Mouse (Mus musculus): ENCODE results near the gene Ercc2. TPM values are rescaled to one million over a fixed set of nuclear protein-coding genes. Genes with fewer than 3 reads are reported as not detected.

The Ercc2 gene
- polyA plus RNA-seq, 2 experiments: 4.6 to 11.7 TPM

DNA sequence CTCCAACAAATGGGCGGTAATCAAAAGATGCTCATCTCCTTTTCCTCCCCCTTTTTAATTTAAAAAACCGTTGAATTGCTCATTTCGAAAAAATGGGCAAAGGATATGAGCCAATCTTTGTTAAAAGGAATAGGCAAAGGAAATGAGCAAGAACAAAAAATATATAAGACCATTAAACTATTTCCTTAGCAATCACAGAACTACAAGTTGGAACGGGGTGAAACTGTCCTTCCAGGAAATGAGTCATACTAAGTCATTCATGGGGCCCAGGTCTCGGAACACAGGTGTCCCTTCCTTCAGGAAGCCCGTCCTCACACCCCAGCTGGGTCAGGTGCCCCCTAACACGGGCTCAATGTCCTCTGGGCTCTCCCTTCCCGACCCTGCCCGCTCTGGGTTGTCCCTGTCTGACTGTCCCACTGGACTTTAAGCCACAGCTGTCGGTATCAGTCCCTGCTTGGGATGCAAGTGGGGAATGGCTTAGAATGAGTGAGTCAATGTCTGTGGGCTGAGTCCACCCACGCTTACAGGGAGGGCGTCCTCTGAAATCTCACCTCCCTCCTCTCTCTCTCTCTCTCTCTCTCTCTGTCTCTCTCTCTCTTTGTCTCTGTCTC, 37.5 kb upstream of the Ercc2 start, which contains the start of gene Ercc1:
Gene Ercc1 (plus strand): TSS at position 542 of the 611 bp plus-strand sequence.
- no peak for DNase-seq (ENCODE audit: low read depth in 3 of 3, low spot score in 3 of 3)
- H3K27me3 ChIP-seq (ENCODE audit: control insufficient read depth, insufficient read depth, low read length): peaks cover 31% of the 10 kb centered on the region
- WGBS (ENCODE audit: insufficient replicate concordance): 17% methylated on average over 12 of the region's 12 CpGs
- TF ChIP-seq CTCF (IDR thresholded peaks at IDR 0.05; ENCODE audit: low read depth): no peak
- TF ChIP-seq EP300 (IDR thresholded peaks at IDR 0.05; ENCODE audit: low read depth): no peak
- H3K4me3 ChIP-seq (ENCODE audit: insufficient read depth in 1 of 2, low read depth in 2 of 2, low read length in 2 of 2): peak within 1 kb of the TSS; percentile 55 to 96
- no peaks in the 10 kb centered on the region for H3K36me3 ChIP-seq (replicated peaks; ENCODE audit: control insufficient read depth, insufficient read depth, low read depth)
- no peak within 1 kb of the TSS for H3K27ac ChIP-seq
- H3K9ac ChIP-seq (replicated peaks): peak within 1 kb of the TSS; percentile 37
- no peaks in the 10 kb centered on the region for H3K9me3 ChIP-seq (ENCODE audit: control insufficient read depth, low read length)
- H3K4me2 ChIP-seq (ENCODE audit: low read depth): peak within 1 kb of the TSS; percentile 75
- no peak for ATAC-seq (ENCODE audit: insufficient read depth)
- H3K4me1 ChIP-seq (replicated peaks; ENCODE audit: control insufficient read depth in 2 of 2, insufficient read depth in 2 of 2, low read length in 1 of 2): peaks cover 0 to 14% of the 10 kb centered on the region in 2 experiments; a peak in 3 of 4 replicates

DNA sequence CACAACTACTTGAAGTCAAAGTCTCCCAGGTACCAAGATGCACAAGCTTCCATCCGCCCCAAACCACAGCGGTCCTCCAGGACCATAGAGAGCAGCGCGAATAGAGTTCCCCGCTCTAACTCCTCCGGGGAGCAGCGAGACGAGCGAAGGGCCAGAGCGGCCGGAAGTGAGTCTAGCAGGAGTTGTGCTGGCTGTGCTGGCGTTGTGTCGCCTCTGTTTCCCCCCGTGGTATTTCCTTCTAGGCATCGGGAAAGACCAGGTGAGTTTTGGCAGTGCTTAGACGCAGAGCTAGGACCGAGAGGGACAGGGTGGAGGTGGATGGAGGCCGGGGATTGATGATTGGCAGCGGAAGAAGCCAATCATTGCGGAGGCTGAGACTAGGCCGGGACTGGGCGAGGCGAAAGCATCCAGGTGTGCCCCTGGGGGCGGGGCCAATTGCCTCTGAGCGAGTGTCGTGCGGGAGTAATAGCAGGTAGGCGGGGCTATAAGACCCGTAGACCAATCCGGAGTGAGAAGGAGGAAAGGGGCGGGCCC, 36.8 kb upstream of the Ercc2 start:
- peak; percentile 96 to 97 (median 97) for DNase-seq (ENCODE audit: low read depth in 3 of 3, low spot score in 3 of 3)
- Histone ChIP-seq H3K4me3 (ENCODE audit: insufficient read depth in 1 of 2, low read depth in 2 of 2, low read length in 2 of 2) (peak overlapping the region; percentile 55 to 96), H3K4me1 (replicated peaks; ENCODE audit: control insufficient read depth in 2 of 2, insufficient read depth in 2 of 2, low read length in 1 of 2) (peaks cover 0 to 14% of the 10 kb centered on the region in 2 experiments; a peak in 3 of 4 replicates), H3K36me3 (replicated peaks; ENCODE audit: control insufficient read depth, insufficient read depth, low read depth) (no peaks in the 10 kb centered on the region), H3K9me3 (ENCODE audit: control insufficient read depth, low read length) (no peaks in the 10 kb centered on the region), H3K27me3 (ENCODE audit: control insufficient read depth, insufficient read depth, low read length) (peaks cover 31% of the 10 kb centered on the region), H3K4me2 (ENCODE audit: low read depth) (peak overlapping the region; percentile 75), H3K9ac (replicated peaks) (peak overlapping the region; percentile 37), H3K27ac (no peak overlapping the region)
- no peak for TF ChIP-seq EP300 (IDR thresholded peaks at IDR 0.05; ENCODE audit: low read depth)
- TF ChIP-seq CTCF (IDR thresholded peaks at IDR 0.05; ENCODE audit: low read depth): no peak
- 0% methylated on average over 31 of the region's 31 CpGs for WGBS (ENCODE audit: insufficient replicate concordance)
- peak; percentile 95 for ATAC-seq (ENCODE audit: insufficient read depth)

DNA sequence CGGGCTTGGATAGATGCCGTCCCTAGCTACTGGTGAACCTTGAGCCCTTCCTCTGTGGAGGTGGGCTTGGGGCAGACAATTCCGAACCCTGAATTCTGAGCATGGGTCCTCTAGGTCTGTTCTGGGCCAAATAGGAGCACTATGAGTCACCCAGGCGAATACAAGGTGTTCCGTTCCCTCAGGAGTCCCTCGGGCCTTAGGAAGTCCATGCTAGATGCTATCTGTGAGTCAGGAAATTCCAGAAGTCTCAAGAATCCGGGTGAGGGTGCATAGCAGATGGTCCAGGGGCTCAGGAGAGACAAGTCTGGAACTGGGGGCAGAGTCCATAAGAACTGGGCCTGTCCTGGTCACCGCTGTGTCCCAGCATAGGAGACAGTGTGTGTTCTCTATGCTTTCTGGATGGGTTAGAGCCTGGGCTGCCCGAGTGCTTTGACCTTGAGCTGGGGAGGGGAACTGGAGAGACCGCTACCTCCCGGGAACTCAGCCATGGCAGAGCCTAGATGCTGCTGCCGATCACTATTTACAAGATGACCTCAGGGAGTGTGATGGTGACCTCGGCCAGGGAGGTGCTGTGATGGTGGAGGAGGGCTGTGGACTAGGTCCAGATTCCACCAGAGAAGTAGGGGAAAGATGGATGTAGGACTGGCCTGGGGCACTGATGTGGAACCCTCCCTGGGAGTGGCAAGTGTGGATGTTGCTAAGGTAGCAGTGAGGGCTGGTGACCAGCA, 32.5 kb upstream of the Ercc2 start:
- H3K27me3 ChIP-seq (ENCODE audit: control insufficient read depth, insufficient read depth, low read length): no peaks in the 10 kb centered on the region
- no peaks in the 10 kb centered on the region for H3K36me3 ChIP-seq (replicated peaks; ENCODE audit: control insufficient read depth, insufficient read depth, low read depth)
- no peak overlapping the region for H3K27ac ChIP-seq
- H3K9ac ChIP-seq (replicated peaks): no peak overlapping the region
- peaks cover 0 to 9% of the 10 kb centered on the region in 2 experiments; a peak in 3 of 4 replicates for H3K4me1 ChIP-seq (replicated peaks; ENCODE audit: control insufficient read depth in 2 of 2, insufficient read depth in 2 of 2, low read length in 1 of 2)
- H3K4me2 ChIP-seq (ENCODE audit: low read depth): no peak overlapping the region
- WGBS (ENCODE audit: insufficient replicate concordance): 68% methylated on average over 13 of the region's 13 CpGs
- TF ChIP-seq CTCF (IDR thresholded peaks at IDR 0.05; ENCODE audit: low read depth) (no peak), EP300 (IDR thresholded peaks at IDR 0.05; ENCODE audit: low read depth) (no peak)
- DNase-seq (ENCODE audit: low read depth in 3 of 3, low spot score in 3 of 3) (no peak), ATAC-seq (ENCODE audit: insufficient read depth) (no peak)
- no peaks in the 10 kb centered on the region for H3K9me3 ChIP-seq (ENCODE audit: control insufficient read depth, low read length)
- no peak overlapping the region for H3K4me3 ChIP-seq (ENCODE audit: insufficient read depth in 1 of 2, low read depth in 2 of 2, low read length in 2 of 2)

- no peak for ATAC-seq (ENCODE audit: insufficient read depth)
- DNase-seq (ENCODE audit: low read depth in 3 of 3, low spot score in 3 of 3): no peak
- Histone ChIP-seq H3K4me2 (ENCODE audit: low read depth) (no peak overlapping the region), H3K4me3 (ENCODE audit: insufficient read depth in 1 of 2, low read depth in 2 of 2, low read length in 2 of 2) (no peak overlapping the region), H3K9me3 (ENCODE audit: control insufficient read depth, low read length) (no peaks in the 10 kb centered on the region), H3K4me1 (replicated peaks; ENCODE audit: control insufficient read depth in 2 of 2, insufficient read depth in 2 of 2, low read length in 1 of 2) (peaks cover 0 to 6% of the 10 kb centered on the region in 2 experiments; a peak in 3 of 4 replicates), H3K36me3 (replicated peaks; ENCODE audit: control insufficient read depth, insufficient read depth, low read depth) (no peaks in the 10 kb centered on the region), H3K27me3 (ENCODE audit: control insufficient read depth, insufficient read depth, low read length) (no peaks in the 10 kb centered on the region), H3K27ac (no peak overlapping the region), H3K9ac (replicated peaks) (no peak overlapping the region)
- WGBS (ENCODE audit: insufficient replicate concordance): 80% methylated on average over 8 of the region's 8 CpGs
- TF ChIP-seq CTCF (IDR thresholded peaks at IDR 0.05; ENCODE audit: low read depth) (no peak), EP300 (IDR thresholded peaks at IDR 0.05; ENCODE audit: low read depth) (no peak)
These were observed 31.6 kb upstream of the Ercc2 start for GRCm38 (mm10) chr7:19350221-19350620.

- H3K9ac ChIP-seq (replicated peaks): no peak overlapping the region
- 89% methylated on average over 5 of the region's 5 CpGs for WGBS (ENCODE audit: insufficient replicate concordance)
- no peaks in the 10 kb centered on the region for H3K27me3 ChIP-seq (ENCODE audit: control insufficient read depth, insufficient read depth, low read length)
- no peak overlapping the region for H3K27ac ChIP-seq
- H3K4me3 ChIP-seq (ENCODE audit: insufficient read depth in 1 of 2, low read depth in 2 of 2, low read length in 2 of 2): no peak overlapping the region
- ATAC-seq (ENCODE audit: insufficient read depth): no peak
- peaks cover 5% of the 10 kb centered on the region; the same call in 1 of the 2 replicates for H3K36me3 ChIP-seq (replicated peaks; ENCODE audit: control insufficient read depth, insufficient read depth, low read depth)
- no peak for TF ChIP-seq EP300 (IDR thresholded peaks at IDR 0.05; ENCODE audit: low read depth)
- TF ChIP-seq CTCF (IDR thresholded peaks at IDR 0.05; ENCODE audit: low read depth): no peak
- H3K4me2 ChIP-seq (ENCODE audit: low read depth): no peak overlapping the region
- no peak for DNase-seq (ENCODE audit: low read depth in 3 of 3, low spot score in 3 of 3)
- H3K9me3 ChIP-seq (ENCODE audit: control insufficient read depth, low read length): no peaks in the 10 kb centered on the region
- peaks cover under 1 to 7% of the 10 kb centered on the region in 2 experiments; a peak in 3 of 4 replicates for H3K4me1 ChIP-seq (replicated peaks; ENCODE audit: control insufficient read depth in 2 of 2, insufficient read depth in 2 of 2, low read length in 1 of 2)
These were observed 26.8 kb upstream of the Ercc2 start for GRCm38 (mm10) chr7:19354991-19355390.

All from liver, embryonic 14.5 days (tissue).